Mouse (Mus musculus) liver, embryonic 15.5 days (tissue): Measurements from ENCODE around the gene Umad1. TPM values are rescaled to one million over a fixed set of nuclear protein-coding genes. Genes with fewer than 3 reads are reported as not detected.

ENCODE experiments used
- ATAC-seq: fragments of 200-750 bp; cut with Nextera tagmentation; 2 replicates; pipeline ENCODE4 v1.8.0; 2017; ENCODE audit warnings: moderate number of reproducible peaks, mild to moderate bottlenecking, moderate library complexity; ENCODE audit not compliant: insufficient read depth
- H3K27ac ChIP-seq: fragments of 300-500 bp; sonication (generic); replicated peaks from 2 replicates; pipeline ENCODE4 v1.5.1; 2015; ENCODE audit warnings: mild to moderate bottlenecking, inconsistent platforms
- H3K27me3 ChIP-seq: fragments of 300-500 bp; sonication (generic); 2 replicates; pipeline ENCODE4 v1.6.1; 2015; ENCODE audit warnings: mild to moderate bottlenecking, inconsistent platforms
- H3K36me3 ChIP-seq: fragments of 300-500 bp; sonication (generic); replicated peaks from 2 replicates; pipeline ENCODE4 v1.6.1; 2015; ENCODE audit warnings: moderate library complexity, mild to moderate bottlenecking, inconsistent platforms
- H3K4me1 ChIP-seq: fragments of 300-500 bp; sonication (generic); replicated peaks from 2 replicates; pipeline ENCODE4 v1.6.1; 2015; ENCODE audit warnings: inconsistent platforms
- H3K4me2 ChIP-seq: fragments of 300-500 bp; sonication (generic); 2 replicates; pipeline ENCODE4 v1.6.1; 2015; ENCODE audit warnings: moderate library complexity, mild to moderate bottlenecking, inconsistent platforms
- H3K4me3 ChIP-seq: fragments of 300-500 bp; sonication (generic); replicated peaks from 2 replicates; pipeline ENCODE4 v1.5.1; 2015; ENCODE audit warnings: mild to moderate bottlenecking, inconsistent platforms
- H3K9ac ChIP-seq: fragments of 300-500 bp; sonication (generic); 2 replicates; pipeline ENCODE4 v1.6.1; 2015; ENCODE audit warnings: moderate library complexity, mild to moderate bottlenecking, inconsistent platforms
- H3K9me3 ChIP-seq: fragments of 300-500 bp; sonication (generic); replicated peaks from 2 replicates; pipeline ENCODE4 v1.6.1; 2016; ENCODE audit warnings: inconsistent platforms
- WGBS: fragments of 180-500 bp; shearing (Covaris S2); methylation state at CpG from one replicate; pipeline ENCODE4 v1.1.7; 2015; ENCODE audit warnings: mixed read lengths; ENCODE audit not compliant: insufficient replicate concordance; 5-methylcytosine and 5-hydroxymethylcytosine counted together
- polyA plus RNA-seq: library from polyadenylated mRNA; unstranded; fragments of >200 nt; fragmentation: Nextera tagmentation; extraction: Ambion mirVana; gene quantifications from 2 replicates; pipeline ENCODE4 v1.2.1, GENCODE M21; 2015

The Umad1 gene
- polyA plus RNA-seq, 1 experiment from 2014 or later, result 16.4 TPM

- Histone ChIP-seq H3K27me3 (no peaks in the 10 kb centered on the region), H3K27ac (no peak overlapping the region), H3K4me3 (no peak overlapping the region), H3K4me2 (no peak overlapping the region), H3K4me1 (peaks cover 8% of the 10 kb centered on the region; the same call in 1 of the 2 replicates), H3K9me3 (no peaks in the 10 kb centered on the region), H3K9ac (no peak overlapping the region), H3K36me3 (no peaks in the 10 kb centered on the region)
- no peak for ATAC-seq
- 84% methylated on average over 7 of the region's 7 CpGs for WGBS
Observed at GRCm38 (mm10) chr6:8397252-8397651, 138.2 kb downstream of the Umad1 start.

GRCm38 (mm10) chr6:8399710-8400109 lies 140.6 kb downstream of the Umad1 start:
- no peaks in the 10 kb centered on the region for H3K4me1 ChIP-seq
- H3K4me2 ChIP-seq, result no peak overlapping the region
- H3K36me3 ChIP-seq, result no peaks in the 10 kb centered on the region; the same call in 1 of the 2 replicates
- no peaks in the 10 kb centered on the region for H3K9me3 ChIP-seq
- ATAC-seq, result no peak
- H3K27me3 ChIP-seq, result no peaks in the 10 kb centered on the region
- 77% methylated on average over 1 of the region's 1 CpGs for WGBS
- H3K9ac ChIP-seq, result no peak overlapping the region
- H3K27ac ChIP-seq, result no peak overlapping the region
- H3K4me3 ChIP-seq, result no peak overlapping the region

- H3K9ac ChIP-seq, result no peak overlapping the region
- no peaks in the 10 kb centered on the region; the same call in 1 of the 2 replicates for H3K36me3 ChIP-seq
- no peak overlapping the region for H3K4me2 ChIP-seq
- no peak for ATAC-seq
- H3K9me3 ChIP-seq, result no peaks in the 10 kb centered on the region
- no peaks in the 10 kb centered on the region for H3K27me3 ChIP-seq
- no peak overlapping the region for H3K4me3 ChIP-seq
- WGBS, result 73% methylated on average over 5 of the region's 5 CpGs
- no peaks in the 10 kb centered on the region for H3K4me1 ChIP-seq
- no peak overlapping the region for H3K27ac ChIP-seq
Observed at GRCm38 (mm10) chr6:8403127-8403526, 144.0 kb downstream of the Umad1 start.

- ATAC-seq, result no peak
- H3K9ac ChIP-seq, result no peak overlapping the region
- H3K36me3 ChIP-seq, result no peaks in the 10 kb centered on the region; the same call in 1 of the 2 replicates
- no peak overlapping the region for H3K4me3 ChIP-seq
- 79% methylated on average over 5 of the region's 5 CpGs for WGBS
- no peak overlapping the region for H3K27ac ChIP-seq
- H3K4me2 ChIP-seq, result no peak overlapping the region
- H3K9me3 ChIP-seq, result no peaks in the 10 kb centered on the region
- H3K27me3 ChIP-seq, result no peaks in the 10 kb centered on the region
- no peaks in the 10 kb centered on the region for H3K4me1 ChIP-seq
Observed at GRCm38 (mm10) chr6:8405844-8406243, 146.8 kb downstream of the Umad1 start.

- no peaks in the 10 kb centered on the region for H3K27me3 ChIP-seq
- no peak overlapping the region for H3K4me3 ChIP-seq
- no peak overlapping the region for H3K9ac ChIP-seq
- no peak overlapping the region for H3K27ac ChIP-seq
- WGBS, result 59% methylated on average over 2 of the region's 2 CpGs
- no peaks in the 10 kb centered on the region for H3K4me1 ChIP-seq
- ATAC-seq, result no peak
- no peaks in the 10 kb centered on the region for H3K9me3 ChIP-seq
- H3K36me3 ChIP-seq, result no peaks in the 10 kb centered on the region
- H3K4me2 ChIP-seq, result no peak overlapping the region
Observed at GRCm38 (mm10) chr6:8408332-8408731, 149.2 kb downstream of the Umad1 start.

- no peak overlapping the region for H3K4me2 ChIP-seq
- 68% methylated on average over 4 of the region's 4 CpGs for WGBS
- H3K27me3 ChIP-seq, result no peaks in the 10 kb centered on the region
- H3K36me3 ChIP-seq, result no peaks in the 10 kb centered on the region
- ATAC-seq, result no peak
- H3K27ac ChIP-seq, result no peak overlapping the region
- H3K9me3 ChIP-seq, result no peaks in the 10 kb centered on the region
- no peak overlapping the region for H3K9ac ChIP-seq
- H3K4me3 ChIP-seq, result no peak overlapping the region
- H3K4me1 ChIP-seq, result no peaks in the 10 kb centered on the region
Observed at GRCm38 (mm10) chr6:8409865-8410264, 150.8 kb downstream of the Umad1 start.

GRCm38 (mm10) chr6:8412845-8413598 lies 153.9 kb downstream of the Umad1 start:
- no peaks in the 10 kb centered on the region for H3K9me3 ChIP-seq
- no peak for ATAC-seq
- no peak overlapping the region for H3K4me2 ChIP-seq
- H3K4me1 ChIP-seq, result no peaks in the 10 kb centered on the region
- H3K36me3 ChIP-seq, result no peaks in the 10 kb centered on the region
- no peak overlapping the region for H3K9ac ChIP-seq
- H3K4me3 ChIP-seq, result no peak overlapping the region
- no peaks in the 10 kb centered on the region for H3K27me3 ChIP-seq
- WGBS, result 52% methylated on average over 10 of the region's 10 CpGs
- H3K27ac ChIP-seq, result no peak overlapping the region

- Histone ChIP-seq H3K4me2 (no peak overlapping the region), H3K4me1 (no peaks in the 10 kb centered on the region), H3K9ac (no peak overlapping the region), H3K4me3 (no peak overlapping the region), H3K27me3 (no peaks in the 10 kb centered on the region), H3K36me3 (no peaks in the 10 kb centered on the region), H3K27ac (no peak overlapping the region), H3K9me3 (no peaks in the 10 kb centered on the region)
- ATAC-seq, result no peak
- WGBS, result 76% methylated on average over 9 of the region's 9 CpGs
Observed at GRCm38 (mm10) chr6:8414020-8414419, 154.9 kb downstream of the Umad1 start.

GRCm38 (mm10) chr6:8415823-8416222 lies 156.7 kb downstream of the Umad1 start:
- ATAC-seq, result no peak
- WGBS, result 76% methylated on average over 5 of the region's 5 CpGs
- Histone ChIP-seq H3K27ac (no peak overlapping the region), H3K9me3 (no peaks in the 10 kb centered on the region), H3K4me3 (no peak overlapping the region), H3K4me1 (no peaks in the 10 kb centered on the region), H3K4me2 (no peak overlapping the region), H3K36me3 (no peaks in the 10 kb centered on the region), H3K27me3 (no peaks in the 10 kb centered on the region), H3K9ac (no peak overlapping the region)

- Histone ChIP-seq H3K27me3 (no peaks in the 10 kb centered on the region), H3K4me1 (no peaks in the 10 kb centered on the region), H3K4me3 (no peak overlapping the region), H3K9me3 (no peaks in the 10 kb centered on the region), H3K36me3 (no peaks in the 10 kb centered on the region), H3K4me2 (no peak overlapping the region), H3K27ac (no peak overlapping the region), H3K9ac (no peak overlapping the region)
- no peak for ATAC-seq
- 66% methylated on average over 8 of the region's 8 CpGs for WGBS
Observed at GRCm38 (mm10) chr6:8416802-8417569, 157.9 kb downstream of the Umad1 start.

- Histone ChIP-seq H3K27me3 (no peaks in the 10 kb centered on the region), H3K9ac (no peak overlapping the region), H3K9me3 (no peaks in the 10 kb centered on the region), H3K4me1 (0 out of 2 replicates have a peak, but pooled peaks cover 5% of the 10 kb centered on the region), H3K27ac (no peak overlapping the region), H3K4me3 (no peak overlapping the region), H3K36me3 (no peaks in the 10 kb centered on the region), H3K4me2 (no peak overlapping the region)
- no peak for ATAC-seq
- WGBS, result 37% methylated on average over 4 of the region's 4 CpGs
Observed at GRCm38 (mm10) chr6:8419485-8420186, 160.5 kb downstream of the Umad1 start.
